Mouse (Mus musculus) adrenal gland, postnatal 14 days (tissue): Measurements from ENCODE around the gene Med24. TPM values are rescaled to one million over a fixed set of nuclear protein-coding genes. Genes with fewer than 3 reads are reported as not detected.

Experiments used
- DNase-seq: peaks from one replicate; pipeline ENCODE4 v3.0.0; 2021; ENCODE audit warnings: mixed read lengths
- total RNA-seq: library from RNA; stranded (reverse); gene quantifications from 2 replicates; pipeline ENCODE4 v1.2.3, GENCODE M21; 2021

The Med24 gene
- total RNA-seq, 1 experiment from 2014 or later = 47.4 TPM

- peak; percentile 51 for DNase-seq
These were observed 36.4 kb upstream of the Med24 start for GRCm38 (mm10) chr11:98765421-98766309.

DNA sequence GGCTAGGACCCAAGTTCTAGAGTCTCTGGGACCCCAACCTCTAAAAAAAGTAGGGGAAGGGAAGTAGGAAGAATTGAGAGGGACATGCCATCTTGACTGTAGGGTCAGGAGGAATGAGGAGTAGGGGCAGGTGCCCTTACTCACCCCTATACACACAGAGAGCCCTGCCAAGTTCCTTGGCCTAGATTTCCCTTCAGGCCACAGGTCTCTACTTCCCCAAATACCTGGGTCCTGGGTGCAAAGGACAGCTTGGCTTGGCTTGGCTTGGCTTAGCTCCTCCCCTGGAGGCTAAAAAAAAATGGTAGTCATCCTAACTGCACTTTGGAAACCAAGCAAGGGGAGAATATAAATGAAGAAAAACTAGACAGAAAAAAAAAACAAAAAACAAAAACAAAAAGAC lies 35.5 kb upstream of the Med24 start:
- peak; percentile 8 for DNase-seq

GRCm38 (mm10) chr11:98764091-98764490 lies 34.9 kb upstream of the Med24 start:
- DNase-seq = peak; percentile 8

DNA sequence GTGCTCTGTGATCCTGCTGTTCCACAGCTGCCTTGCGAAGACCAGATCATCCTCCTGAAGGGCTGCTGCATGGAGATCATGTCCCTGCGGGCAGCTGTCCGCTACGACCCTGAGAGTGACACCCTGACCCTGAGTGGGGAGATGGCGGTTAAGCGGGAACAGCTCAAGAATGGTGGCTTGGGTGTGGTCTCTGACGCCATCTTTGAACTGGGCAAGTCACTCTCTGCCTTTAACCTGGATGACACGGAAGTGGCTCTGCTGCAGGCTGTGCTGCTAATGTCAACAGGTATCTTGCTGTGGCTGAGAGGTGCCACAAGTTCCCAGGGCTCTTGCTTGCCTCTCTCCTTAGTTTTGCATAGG lies 34.2 kb upstream of the Med24 start:
- no peak for DNase-seq

DNA sequence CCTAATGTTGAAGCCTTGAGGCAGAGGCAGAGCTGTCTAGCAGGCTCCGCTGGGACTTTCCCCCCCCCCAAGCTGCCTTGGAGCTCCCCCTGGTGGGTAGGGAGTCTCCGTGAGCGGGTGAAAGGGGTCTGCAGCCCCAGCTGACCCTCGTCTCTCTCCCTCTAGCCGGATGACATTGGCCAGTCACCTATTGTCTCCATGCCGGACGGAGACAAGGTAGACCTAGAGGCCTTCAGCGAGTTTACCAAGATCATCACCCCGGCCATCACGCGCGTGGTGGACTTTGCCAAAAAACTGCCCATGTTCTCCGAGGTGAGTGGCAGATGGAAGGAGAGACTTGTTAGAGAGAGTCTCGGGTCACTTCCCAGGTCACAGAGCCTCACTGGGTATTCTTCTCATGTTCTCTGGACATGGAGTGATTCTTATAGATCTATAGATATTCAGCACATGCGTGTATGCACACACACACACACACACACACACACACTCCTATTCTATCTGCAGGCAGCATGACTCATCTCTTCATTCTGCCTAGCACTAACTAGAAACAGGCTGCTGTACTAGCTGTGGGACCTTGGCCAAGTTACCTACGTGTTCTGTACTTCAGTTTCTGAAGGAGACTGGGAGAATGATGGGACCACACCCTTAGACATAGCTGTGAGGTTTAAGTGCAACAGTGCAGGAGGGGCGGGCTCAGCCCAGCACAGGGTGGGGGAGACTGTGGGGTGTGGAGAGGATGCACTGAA lies 33.7 kb upstream of the Med24 start:
- DNase-seq = peak; percentile 66

DNA sequence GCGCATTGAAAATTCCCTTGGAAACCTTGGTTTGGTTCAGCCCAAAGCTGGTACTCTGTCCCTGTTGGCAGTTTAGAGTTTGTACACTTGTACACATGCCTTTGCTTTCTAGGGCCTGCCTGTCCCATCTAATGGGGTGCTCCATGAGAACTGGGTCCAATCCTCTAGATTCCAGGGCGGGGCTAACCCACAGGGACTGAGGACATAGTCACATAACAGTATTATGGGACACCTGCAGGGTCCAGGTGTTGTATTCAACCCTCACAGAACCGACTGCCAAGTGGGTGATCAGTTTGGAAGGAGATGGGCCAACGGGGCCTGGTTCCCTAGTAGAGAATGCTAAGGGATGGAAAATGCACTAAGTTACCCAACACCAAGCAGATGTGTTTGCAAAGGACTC lies 32.7 kb upstream of the Med24 start:
- DNase-seq = no peak

DNA sequence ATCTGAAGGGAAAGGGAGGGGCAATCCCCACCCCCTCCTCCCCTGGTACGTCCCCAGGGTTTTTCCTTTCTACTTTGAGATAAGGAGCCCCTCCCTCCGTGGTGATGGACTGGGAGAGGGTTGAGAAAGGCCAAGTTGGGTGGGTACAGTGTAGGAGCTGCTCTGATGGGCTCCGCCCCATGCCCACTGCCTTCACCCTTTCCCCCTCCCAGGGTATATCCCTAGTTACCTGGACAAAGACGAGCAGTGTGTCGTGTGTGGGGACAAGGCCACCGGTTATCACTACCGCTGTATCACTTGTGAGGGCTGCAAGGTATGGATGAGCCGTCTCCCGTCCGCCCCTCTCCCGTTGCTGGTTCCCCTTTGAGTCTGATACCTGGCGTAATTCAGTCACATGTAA lies 27.5 kb upstream of the Med24 start:
- no peak for DNase-seq

GRCm38 (mm10) chr11:98755726-98756380 lies 26.6 kb upstream of the Med24 start:
- no peak for DNase-seq

DNA sequence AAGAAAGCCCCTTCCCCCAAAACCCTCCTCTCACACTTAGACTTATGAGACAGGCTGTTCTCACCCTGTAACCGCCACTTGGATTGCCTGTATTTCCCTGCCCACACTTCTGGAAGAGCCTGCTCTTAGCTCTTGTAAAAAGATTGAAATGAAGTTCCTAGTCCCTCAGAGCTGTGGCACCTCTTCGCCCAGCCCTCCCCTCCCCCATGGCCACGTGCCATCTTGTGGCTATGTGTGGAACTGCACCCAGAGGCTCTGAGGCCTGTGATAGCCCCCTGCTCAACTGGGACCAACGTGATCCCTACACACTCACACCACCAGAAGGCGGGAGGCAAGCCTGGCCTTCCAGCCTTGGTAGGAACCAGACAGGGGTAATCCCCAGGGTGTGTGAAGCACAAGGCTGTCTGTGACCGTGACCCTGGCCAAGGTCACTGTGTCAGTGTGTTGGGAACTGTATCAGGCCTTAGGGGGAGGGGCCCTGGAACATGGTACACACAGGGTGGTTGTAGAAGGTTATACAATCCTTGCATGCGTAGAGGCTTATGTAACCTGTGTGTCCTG lies 25.5 kb upstream of the Med24 start:
- peak; percentile 94 for DNase-seq

GRCm38 (mm10) chr11:98754151-98754620 lies 25.0 kb upstream of the Med24 start:
- no peak for DNase-seq

GRCm38 (mm10) chr11:98753264-98753663 lies 24.0 kb upstream of the Med24 start:
- no peak for DNase-seq

DNA sequence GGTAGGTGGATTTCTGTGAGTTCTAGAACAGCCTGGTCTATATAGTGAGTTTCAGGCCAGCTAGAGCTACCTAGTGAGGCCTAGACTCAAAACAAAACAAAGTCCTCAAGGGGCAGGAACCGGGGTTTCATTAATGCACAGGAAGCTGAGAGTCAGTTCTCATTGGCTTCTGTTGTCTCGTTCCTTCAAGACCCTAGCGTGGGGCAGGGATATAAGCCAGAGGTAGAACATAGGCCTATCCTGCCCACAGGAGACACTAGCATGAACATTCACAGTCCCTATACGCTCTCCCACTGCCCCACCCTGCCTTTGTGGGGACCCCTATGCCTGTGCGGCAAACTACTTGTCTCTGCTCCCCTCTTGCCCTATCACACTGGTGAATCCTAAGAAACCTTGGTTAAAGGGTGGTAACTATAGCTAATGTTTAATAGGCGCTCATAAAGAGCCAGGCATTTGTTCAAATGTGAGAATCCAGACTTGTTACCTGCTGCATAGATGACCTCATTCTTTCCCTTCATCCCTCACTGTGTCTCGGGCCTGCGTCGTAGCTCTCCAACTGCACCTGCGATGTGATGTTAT lies 23.4 kb upstream of the Med24 start:
- DNase-seq = no peak

DNA sequence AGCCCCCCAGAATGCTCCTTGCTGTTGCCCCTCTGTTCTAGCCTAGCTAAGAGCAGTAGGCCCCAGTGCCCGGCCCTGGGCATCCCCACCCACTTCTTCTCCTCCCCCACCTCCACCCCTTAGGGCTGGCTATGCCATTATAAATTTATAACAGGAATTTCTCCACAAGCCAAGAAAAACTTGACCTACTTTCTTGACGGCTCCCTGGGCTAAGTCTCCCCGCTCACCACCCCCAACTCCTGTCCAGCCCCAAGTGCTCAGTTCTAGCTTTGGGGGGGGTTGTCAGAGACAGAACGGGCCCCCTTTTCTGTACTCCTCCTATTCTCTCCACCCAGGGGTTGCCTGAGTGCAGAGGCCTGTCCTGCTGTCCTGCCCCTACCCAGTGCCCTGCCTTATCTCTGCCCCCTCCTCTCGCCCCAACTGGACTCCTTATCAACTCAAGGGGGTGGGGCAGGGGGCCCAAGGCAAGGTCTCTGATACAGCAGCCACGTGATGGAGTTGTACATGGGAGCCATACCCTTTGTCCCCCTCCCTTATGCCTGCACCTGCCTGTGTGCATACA lies 22.1 kb upstream of the Med24 start:
- peak; percentile 74 for DNase-seq

- peak; percentile 88 for DNase-seq
These were observed 21.3 kb upstream of the Med24 start for GRCm38 (mm10) chr11:98750351-98751201.

DNA sequence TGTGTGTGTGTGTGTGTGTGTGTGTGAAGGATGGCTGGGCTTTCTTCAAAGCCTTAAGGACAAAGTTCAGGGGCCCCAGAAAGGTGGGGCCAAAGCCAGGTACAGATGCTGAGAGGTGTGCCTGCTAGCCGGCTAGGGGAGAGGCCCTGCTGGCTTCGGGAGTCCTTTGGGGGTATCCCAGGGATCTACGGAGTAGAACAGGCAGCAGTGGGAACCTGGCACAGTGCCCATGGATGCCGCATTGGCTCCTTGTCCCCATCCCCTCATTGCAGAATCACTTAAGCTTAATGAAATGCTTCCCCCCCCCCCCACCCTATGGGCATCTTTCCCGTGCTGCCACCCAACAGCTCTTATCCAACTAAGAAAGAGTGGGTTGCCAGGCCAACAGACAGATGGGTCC lies 20.5 kb upstream of the Med24 start:
- no peak for DNase-seq

- peak; percentile 60 for DNase-seq
These were observed 19.5 kb upstream of the Med24 start for GRCm38 (mm10) chr11:98748506-98749416.

DNA sequence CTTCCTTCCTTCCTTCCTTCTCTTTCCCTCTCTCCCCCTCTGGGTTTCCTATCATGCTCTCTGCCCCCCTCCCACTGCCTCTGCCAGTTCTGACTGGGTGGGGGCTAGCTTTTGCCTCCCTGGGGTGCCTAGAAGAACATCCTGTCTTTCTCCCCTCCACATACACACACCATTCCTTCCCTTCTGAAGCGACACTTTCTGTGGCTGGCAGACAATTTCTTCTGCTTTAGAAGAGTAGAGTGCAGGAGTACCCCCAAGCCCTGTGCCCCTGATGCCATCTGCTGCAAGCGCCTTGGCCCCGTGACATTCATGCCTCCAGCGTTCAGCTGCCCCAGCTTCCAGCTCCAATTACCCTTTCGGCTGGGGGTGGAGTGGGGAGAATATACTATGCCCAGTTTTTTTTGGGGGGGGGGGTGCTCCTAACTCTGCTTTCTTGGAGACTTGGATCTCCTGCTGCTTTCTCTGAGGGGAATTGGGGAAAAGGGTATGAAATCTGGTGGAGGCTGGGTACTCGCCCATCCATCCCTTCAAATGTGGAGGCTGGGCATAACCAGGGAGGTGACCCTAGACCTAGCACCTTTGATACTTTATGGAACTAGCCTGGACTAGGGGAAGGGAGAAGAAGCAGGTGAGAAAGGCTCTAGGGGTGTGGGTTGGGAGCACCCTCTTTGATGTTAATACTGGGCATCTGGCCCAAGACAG lies 18.7 kb upstream of the Med24 start:
- no peak for DNase-seq

- DNase-seq = peak; percentile 91
These were observed 17.8 kb upstream of the Med24 start for GRCm38 (mm10) chr11:98746855-98747693.
